Mouse (Mus musculus) cerebellum, adult 8-10 months (tissue): Measurements from ENCODE around the gene Aunip.

ENCODE experiments used
- DNase-seq: peaks from one replicate; pipeline ENCODE4 v3.0.0; 2022

Aunip gene

DNA sequence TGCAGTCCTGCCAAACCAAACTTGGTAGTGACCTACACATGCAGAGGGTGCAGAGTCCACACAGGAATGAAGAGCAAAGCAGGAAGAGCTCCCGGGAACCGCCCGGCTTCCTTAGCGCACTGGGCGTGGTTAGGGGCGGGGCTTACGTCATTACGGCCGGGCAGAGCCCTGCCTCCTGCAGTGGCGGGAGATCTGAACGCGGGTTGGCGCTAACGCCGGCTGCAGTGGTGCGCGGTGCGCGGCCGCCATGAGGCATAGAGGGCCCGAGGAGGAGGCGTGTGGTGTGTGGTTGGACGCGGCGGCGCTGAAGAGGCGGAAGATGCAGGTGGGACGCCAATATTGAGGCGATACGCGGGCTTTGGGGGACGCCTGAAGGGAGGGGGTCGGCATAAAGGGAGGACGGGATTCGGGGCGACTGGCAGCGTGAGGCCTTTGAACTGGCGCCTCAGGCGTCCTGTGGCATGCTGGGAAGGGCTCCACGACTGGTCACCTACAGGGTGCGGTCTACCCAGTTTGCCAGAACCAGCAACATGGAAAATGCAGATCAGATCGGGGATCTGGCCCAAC, at the start of gene Aunip:
Aunip (plus strand) TSS at position 155 of the 567 bp plus-strand sequence.
- DNase-seq: peak; percentile 82

DNA sequence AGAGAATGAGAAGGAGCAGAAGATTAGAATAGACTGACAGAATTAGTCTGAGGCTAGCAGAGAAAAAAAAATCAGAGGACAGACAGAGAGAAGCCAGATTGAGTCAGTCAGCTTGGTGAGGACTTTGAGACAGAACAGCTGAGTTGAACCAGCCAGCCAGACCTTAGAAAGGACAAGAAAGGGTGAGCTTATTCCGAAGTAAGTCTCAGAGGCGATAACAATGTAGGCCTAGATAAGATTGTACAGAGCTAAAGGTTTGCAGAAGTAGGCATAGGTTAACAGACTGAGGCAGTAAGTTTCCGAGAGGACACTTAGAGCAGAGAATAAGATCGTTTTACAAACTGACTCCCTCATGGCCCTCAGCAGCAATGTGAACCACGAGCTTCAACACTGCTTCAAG, 49.5 kb upstream of the Aunip start:
- DNase-seq: no peak

DNA sequence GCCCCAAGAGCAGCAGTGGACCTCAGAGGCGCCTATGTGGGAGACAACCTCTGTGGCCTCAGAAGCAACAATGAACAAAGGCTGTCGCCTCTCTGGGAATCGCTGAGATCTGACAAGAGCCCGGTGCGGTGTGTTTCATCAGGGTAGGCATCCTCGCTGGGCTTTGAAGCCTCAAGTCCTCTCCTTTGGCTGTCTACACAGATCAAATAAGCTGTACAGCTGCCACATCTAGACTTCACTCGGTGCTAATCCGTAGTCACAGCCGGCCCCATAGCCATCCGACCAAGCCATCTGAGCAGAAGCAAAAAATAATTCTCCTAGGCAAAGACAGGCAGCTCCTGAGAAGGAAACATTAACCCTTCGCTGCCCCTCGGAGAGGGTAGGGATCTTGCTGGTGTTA, 45.0 kb upstream of the Aunip start:
- no peak for DNase-seq

DNA sequence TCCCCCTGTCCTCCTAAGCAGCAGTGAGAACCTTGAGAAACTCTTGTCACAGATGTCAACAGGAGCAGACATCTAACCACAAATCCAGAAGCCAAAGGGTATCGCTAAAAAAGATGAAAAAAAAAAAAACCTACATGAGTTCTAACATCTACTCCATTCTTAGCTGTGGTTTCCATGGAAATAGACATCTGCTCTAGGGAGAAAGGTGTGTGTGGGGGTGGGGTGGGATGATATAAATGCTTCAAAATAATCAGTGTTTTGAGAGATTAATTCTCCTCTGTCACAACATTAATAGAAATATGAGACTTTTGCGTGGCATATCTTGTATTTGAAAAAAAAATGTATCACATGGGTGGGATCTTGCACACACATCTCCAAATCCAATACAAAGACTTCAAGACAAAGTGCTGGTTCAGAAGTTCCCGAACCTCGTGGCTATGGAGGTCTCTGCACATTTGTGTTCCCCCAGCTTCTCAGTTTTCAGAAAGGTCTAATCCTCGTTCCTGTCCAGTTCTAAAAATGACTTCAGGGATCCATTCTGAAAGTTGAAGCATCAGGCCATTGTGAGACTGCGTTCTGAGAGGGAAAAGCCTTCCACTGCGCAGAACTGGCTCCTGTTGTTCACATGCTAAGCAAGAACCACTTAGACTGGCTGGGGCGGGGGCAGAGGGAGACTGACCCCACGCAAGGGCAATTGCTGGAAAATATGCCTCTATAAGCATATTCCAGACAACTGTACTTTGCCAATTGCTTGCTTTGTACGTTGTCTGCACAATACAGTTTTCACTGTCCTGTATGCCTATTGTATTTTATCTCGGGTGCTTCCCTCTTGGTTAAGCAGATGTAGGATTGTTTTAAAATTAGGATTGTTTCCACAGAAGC, 44.2 kb upstream of the Aunip start:
- DNase-seq: no peak

DNA sequence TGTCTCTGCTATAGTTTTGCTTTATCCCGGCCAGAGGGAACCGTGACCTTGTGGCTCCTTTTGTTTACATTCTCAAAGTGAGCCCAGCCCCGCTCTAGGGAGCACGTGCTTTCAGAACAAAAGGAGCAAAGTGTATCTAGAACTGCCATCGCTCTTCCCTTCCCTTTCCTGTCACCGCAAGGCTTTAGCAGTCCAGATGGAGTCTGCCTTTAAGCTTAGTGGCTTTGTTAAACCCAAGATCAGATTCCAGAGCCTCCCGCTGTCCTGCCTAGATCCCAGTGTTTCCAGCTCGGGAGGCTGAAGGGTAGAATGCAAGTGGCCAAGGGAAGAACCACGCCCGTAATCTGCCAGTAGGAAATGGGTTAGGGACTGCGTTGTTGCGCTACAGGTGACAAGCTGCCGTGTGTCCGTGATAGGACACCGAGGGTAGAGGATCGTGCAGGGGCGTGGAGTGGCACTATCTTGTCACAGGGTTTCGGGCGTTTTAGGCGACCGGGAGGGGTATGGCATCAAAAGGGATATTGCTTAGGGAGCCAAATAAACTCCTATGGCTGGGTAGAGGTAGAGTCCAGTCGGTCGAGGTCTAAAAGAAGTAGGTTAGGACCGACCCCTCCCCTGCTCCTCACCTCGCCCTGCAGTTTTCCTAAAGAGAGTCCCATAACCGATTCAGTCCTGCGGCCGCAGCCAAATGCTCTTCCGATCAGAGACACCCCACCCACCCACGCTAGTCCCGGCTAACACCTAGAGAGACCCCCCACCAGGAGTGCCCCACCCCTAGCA, 43.2 kb upstream of the Aunip start:
- peak; percentile 58 for DNase-seq

DNA sequence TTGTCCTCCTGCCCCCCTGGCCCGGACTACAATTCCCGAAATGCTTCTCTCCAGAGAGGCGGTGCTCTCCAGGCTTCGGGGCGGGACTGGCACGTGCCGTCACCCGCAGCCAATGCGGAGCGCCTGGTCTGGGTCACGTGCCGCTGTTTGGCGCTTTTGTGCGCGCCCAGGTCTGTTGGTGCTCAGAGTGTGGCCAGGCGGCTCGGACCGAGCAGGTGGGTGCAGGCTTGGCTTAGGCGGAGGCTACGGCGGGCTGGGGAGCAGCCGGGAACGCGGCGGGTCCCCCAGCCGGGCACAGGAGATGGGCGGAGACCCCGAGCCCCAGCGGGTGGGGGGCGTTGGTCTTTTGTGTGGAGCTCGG, 42.6 kb upstream of the Aunip start, which contains the start of gene Stmn1:
Stmn1 (plus strand) TSS at position 106 of the 361 bp plus-strand sequence.
- DNase-seq: peak; percentile 96

DNA sequence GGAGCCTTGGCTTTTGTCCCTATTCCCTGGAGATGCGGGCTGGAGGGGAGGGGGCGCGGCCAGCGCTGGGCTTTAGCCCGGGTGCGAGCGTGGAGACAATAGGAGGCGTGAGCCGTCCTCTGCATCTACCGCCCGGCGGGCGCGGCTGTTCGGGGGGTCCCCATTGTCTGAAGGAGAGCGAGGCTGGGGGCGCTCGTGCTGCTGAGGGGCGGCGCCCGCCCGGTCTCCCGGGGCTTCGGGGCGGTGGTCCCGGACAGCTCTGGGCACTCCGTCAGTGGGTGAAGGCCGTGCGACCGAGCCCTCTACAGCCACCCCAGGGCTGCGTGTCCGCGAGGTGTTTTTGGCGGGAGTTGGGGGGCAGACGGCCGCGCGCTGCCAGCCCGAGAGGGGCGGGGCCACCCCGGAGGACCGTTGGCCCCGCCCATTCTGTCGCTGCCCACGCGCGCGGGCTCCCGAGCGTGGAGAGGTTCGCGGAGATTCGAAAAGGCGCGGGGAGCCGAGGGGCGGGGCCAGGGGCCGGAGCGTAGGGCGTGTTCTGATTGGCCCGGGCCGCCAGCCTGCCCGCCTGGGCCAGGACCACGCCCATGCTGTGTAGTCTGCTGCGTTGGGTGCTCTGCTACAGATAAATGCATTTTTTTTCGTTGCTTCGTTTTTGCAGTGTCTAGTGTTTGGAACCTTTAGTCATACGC, 42.1 kb upstream of the Aunip start:
- DNase-seq: peak; percentile 94

DNA sequence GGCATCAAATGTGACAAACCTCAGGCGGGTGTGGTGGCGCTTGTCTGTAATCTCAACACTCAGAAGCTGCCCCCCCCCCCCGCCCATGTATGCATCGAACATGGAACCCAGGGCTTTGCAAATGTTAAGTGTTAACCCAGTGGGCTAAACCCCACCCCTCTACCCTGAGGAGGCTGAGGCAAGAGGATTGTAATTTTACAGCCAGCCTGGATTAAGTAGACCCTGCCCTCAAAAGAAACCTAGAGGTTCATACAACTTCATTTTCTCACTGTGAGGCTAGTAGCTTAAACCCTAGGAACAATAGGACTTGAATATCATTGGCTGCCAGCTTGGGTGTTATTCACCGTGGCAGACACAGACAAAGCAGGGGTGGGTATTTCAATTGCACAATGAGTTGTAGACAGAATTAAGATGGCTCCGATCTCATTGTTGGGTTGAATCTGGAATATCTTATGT, 41.4 kb upstream of the Aunip start:
- DNase-seq: no peak

DNA sequence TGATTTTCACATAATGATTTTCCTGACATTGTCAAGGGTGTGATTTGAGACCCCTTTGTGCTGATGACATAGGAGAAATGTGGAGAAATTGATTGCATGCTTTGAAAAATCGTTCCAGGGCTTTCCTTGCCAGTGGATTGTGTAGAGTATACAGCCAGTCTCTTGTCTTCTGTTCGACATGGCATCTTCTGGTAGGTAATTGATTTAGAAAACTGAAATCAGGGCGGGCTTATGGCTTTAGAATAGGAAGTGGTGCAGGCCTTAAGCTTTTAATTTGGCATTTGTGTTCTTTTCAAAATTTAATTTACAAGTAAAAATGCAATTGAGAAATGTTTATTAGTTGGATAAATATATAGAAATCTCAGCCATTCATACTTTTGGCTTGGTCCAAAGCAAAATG, 40.8 kb upstream of the Aunip start:
- no peak for DNase-seq

DNA sequence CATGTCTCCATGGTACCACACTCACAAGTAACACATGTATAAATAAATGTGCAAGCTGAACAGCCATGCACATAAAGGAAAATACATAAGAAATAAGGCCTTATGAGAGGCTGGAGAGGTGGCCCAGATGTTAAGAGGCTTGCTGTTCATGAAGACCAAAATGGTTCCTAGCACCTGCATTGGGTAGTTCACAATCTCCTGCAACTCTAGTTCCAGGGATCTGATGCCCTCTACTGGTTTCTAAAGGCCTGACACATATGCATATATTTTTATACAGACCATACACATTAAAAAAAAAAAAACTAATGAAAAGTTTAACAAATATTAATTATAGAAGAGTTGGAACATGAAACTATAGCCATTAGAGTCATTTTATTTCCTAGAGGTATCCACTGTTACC, 39.3 kb upstream of the Aunip start:
- no peak for DNase-seq

DNA sequence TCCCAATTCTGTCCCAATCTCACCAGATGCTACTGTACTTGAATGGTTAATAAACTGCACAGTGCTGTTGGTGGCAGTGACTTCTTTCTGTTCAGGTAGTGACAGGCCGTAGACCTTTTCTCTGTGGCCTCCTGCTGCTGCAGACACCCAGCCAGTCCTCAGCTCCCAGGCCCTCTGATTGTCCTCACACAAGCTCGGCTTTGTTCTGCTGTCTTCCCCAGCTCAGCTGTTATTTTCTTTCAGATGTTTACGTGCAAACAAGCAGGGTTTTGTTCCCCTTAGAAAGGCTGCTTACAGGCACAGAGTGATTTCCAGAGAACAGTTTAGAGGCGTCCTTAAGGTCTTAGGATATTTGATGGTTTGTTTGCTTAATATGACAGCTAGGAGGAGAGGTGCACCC, 37.0 kb upstream of the Aunip start:
- DNase-seq: no peak

DNA sequence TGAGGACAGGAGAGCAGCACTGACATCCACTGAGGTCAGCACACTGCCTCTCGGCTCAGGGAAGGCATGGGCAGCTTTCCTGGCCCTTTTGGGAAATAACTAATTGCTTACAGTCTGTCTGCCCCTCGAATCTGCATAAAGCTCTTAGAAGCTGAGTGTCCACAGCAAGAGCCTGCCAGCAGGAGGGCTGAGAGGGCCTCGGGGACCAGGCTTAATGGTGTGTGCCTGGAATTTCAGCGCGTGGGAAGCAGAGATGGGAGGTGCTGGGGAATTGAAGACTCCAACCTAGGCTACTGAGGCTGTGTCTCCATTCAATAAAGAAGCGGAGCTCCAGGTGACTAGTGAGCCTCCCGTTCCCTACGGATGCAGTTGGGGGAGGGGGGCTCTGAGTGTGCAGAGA, 36.6 kb upstream of the Aunip start:
- no peak for DNase-seq

DNA sequence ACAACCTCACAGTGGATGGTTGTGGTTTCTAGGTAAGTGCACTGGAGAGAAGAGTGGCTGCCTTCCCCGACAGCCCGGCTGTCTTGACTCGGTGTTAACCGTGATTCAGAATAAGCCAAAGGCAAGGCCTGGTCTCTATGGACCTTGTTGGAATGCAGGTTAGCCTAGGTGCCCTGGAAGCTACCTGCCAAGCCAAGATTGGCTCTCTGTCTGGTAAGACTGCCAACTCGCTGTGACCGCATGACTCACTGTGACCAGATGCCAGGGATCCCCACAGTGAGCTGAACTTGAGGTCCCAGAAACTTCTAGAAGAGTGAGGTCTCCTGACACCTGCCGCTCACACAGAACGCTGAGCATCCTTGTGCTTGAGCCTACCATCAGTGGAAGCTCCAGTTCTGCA, 33.9 kb upstream of the Aunip start:
- DNase-seq: peak; percentile 64

DNA sequence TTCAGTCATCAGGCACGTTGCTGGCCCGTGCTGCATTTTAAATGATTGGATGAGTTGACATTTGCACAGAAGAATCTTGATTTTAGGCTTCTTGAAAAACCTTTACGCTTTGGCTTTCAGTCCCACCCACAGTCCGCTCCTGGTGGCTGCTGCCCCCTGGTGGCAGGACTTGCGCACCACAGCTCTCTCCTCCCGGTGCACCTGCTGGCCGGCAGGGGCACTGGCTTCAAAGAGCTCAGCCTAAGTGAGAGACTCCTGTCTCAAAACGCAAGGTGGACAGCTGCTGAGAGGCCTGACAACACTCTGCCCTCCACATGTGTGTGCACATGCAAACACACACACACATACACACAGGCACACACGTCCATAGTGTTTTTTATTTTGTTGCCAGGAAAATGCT, 32.8 kb upstream of the Aunip start:
- peak; percentile 98 for DNase-seq

DNA sequence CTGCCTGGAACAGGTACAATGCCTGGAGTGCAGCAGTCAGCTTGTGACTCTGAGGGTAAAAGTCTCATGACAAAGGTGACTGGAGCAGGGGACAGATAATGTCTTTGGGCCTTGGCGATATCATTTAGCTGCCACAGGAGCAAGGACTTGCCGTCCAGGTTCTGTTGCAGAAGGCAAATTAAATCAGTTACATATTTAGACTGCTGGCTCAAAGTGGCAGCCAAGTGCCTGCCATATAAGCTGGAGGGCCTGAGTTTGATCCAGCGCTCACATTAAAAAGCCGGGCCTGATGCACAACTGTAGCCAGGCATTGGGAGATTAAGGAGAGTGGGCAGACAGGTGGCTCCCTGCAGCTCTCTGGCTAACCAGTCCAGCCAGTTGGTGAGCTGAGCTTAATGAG, 31.0 kb upstream of the Aunip start:
- no peak for DNase-seq

DNA sequence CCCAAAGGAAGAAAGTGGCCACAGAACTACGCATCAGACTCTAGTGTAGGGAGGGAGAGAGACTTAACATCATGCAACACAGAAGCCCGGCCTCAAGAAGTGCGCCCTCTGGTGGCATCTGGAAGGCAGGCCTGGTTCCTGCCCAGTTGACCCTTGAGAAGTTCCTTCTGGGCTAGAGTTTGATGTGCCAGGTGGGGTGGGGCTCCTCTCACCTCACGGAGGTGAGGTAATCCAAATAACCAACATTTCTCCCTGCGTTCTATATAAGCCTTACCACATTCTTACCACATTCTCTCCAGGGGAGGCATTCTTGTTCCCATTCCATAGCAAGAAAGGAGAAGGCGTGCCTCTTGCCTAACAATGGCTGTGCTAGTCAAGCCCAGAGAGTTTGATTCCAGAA, 29.9 kb upstream of the Aunip start:
- peak; percentile 79 for DNase-seq

DNA sequence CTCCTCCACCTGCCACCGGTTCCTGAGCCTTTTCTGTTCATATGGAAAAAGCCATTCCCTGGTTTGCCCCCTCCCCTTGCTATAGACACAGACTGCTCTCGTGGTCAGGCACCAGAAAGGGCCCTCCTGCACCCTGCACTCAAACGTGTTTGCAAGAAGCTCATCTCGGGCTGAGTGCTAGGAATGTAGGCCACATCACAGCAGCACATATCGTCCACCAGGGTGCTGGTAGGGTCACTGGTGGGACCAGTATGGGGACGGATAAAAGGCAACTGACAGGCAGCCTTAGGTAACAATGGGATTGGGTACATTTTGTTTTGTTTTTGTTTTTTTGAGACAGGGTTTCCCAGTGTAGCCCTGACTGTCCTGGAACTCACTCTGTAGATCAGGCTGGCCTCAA, 29.5 kb upstream of the Aunip start:
- DNase-seq: no peak

DNA sequence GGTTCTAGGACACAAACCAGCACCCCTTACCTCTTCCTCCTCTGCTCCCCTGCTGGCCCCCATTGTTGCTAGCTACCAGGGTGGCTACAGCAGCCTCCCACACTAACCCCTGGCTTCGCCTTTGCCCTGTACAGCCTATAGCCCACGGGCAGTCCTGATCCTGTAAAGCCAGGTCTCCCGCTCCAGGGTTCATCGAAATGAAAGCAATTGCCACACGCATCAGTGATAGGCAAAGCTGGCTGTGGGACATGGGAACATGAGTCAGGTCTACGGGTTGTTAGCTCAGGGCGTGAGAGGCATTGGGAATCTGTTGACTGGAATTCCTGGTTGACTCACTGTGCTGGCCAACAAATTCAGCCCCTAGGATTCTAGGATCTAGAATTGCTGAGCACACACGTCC, 28.4 kb upstream of the Aunip start:
- DNase-seq: peak; percentile 54

DNA sequence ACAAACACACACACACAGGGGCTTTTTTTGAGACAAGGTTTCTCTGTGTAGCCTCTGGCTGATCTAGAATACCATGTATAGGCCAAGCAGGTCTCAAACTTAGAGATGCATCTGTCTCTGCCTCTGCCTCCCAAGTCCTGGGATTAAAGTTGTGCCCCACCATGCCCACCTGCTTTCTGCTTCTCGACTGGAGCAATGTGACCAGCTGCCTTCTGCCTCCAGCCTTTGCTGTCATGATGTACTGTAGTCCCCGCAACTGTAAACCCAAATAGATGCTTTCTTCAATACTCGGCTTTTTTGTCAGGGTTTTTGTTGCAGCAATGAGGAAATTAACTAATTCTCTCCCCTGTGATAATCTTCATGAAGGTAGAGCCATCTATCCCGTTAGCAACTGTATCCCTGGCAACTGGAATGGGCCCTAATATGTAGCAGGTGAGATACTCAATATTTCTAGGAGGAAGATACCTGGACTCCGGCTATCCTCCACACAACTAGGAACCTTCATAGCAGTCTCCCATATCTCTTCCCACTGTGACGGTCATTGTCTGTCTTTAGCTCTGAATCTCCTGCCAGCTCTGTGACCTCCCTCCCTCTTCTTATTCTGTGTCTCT, 27.6 kb upstream of the Aunip start:
- peak; percentile 67 for DNase-seq

DNA sequence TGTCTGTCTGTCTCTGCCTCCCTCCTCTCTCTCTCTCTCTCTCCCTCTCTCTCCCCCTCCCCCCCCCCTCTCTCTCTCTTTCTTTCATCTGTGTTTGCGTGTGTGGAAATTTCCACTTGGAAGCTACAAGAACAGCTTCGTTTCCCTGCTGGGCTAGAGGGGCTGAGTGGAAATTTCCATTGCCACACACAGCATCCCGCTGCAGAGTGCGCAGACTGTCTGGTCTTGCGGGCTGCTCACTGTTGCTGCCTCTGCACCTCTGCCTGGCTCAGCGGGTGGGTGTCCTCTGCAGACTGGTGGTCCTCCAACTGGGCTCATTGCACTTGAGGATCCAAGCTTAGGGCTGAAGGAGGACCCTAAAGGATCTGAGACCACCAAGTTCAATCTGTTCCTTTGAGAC, 27.1 kb upstream of the Aunip start:
- DNase-seq: peak; percentile 87

DNA sequence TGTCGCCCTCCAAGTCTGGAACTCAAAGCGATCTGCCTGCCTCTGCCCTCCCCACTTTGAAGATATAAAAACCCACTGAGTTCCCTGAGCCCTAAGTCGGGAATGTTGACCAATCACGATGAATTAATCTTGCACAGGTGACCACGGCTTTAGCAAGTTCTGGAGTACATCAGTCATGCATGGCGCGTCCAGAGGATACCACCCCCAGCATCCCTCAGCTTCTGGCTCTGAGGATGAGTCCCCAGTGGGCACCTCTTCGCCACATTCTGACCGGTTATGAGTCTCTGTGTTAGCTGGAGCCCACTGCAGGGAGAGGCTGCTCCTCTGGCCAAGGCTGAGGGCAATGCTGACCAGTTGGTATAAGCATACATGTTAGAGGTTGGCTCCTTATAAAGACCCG, 26.6 kb upstream of the Aunip start:
- peak; percentile 67 for DNase-seq

DNA sequence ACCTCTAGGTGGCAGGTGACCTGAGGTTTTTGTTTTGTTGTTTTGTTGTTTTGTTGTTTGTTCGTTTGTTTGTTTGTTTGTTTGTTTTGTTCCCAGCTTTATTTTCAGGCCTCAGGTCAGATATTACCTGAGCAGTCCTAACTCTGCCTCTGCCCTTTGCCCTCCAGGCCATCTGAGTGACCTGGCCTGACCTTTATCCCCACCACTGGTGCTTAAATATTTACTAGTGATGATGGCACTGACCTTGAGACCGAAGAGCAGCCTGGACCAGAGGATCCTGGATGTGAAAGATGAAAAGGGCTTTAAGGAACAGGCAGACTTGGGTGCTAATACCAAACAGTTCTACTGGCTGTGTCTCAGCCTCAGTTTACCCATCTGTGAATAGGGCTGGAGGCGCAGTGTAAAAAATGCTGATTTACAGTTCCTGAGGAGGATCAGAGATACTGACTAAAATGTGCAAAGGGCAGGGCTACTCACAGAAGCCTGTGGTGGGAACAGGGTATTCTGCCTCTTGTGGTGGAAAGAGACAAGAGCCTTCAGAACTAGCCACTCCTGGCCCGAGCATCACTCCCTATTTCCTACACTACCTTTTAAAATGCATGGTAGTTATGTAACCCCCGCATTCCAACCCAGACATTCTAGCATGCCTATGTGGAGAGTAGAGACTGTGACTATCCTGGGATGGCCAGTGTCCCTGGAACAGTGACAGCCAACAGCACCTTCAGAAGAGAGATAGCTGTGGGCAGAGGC, 25.5 kb upstream of the Aunip start:
- DNase-seq: peak; percentile 45
